Mouse (Mus musculus) brown adipose tissue, adult 24 weeks (tissue): ENCODE measurements around the gene Gaa. TPM values are rescaled to one million over a fixed set of nuclear protein-coding genes. Genes with fewer than 3 reads are reported as not detected.

Experiments used
- H3K27ac ChIP-seq: fragments of 200-500 bp; replicated peaks from 2 replicates; pipeline ENCODE4 v1.5.1; 2012; ENCODE audit warnings: low read depth, mild to moderate bottlenecking, low read length
- H3K4me1 ChIP-seq: fragments of 200-500 bp; 2 replicates; pipeline ENCODE4 v1.6.1; 2012; ENCODE audit warnings: low read length, mixed read lengths; ENCODE audit not compliant: control insufficient read depth, insufficient read depth, insufficient read length
- H3K4me3 ChIP-seq: fragments of 200-500 bp; 2 replicates; pipeline ENCODE4 v1.5.1; 2012; ENCODE audit warnings: low read depth, mild to moderate bottlenecking, low read length, moderate library complexity; ENCODE audit not compliant: insufficient read depth
- polyA plus RNA-seq: library from polyadenylated mRNA; stranded (reverse); fragments of >200 nt; gene quantifications from 2 replicates; pipeline ENCODE4 v1.2.4, GENCODE M21; 2012; ENCODE audit not compliant: missing spikeins, insufficient read depth, insufficient read length

The Gaa gene
- polyA plus RNA-seq: 28.3 and 31.9 TPM in 2 replicates

- peak within 1 kb of the TSS; percentile 72 for H3K27ac ChIP-seq
Observed at GRCm38 (mm10) chr11:119267768-119268556, at the start of gene Gaa. Gene Gaa (plus strand): TSS chr11:119267887.

DNA sequence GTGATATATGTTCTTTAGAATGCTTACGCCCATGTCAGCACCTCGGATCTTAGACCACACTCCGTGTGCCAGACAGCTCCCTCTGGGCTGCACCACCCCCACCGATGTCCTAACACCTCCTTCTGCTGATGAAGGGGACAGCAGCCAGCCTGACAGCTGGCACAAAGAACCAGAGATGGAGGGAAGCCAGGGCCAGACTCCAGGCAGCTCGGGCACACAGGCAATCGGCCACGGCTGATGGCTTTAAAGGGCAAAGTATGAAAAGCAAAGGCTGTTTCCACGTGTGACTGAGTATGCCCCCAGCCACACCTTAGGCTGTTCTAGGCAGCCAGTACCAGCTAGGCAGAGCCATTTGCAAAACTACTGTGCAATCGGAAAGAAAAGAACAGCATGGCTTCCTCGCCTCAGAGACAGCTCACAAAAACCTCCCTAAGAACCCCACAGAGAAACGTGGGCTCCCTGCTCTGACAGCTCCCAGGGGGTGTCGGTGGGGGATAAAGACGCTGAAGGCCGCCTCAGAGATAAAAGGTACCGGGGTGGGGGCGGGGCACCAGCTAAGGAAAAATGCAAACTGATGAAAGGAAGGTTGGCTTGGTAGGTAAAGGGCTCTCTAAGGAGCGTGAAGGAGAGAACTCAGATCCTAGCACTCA is 47.7 kb upstream of the Gaa start:
- H3K27ac ChIP-seq: no peak overlapping the region
- no peak overlapping the region for H3K4me3 ChIP-seq
- H3K4me1 ChIP-seq: peaks cover 7% of the 10 kb centered on the region

More at GRCm38 (mm10) chr11:119267768-119268556, at the start of gene Gaa:
- Histone ChIP-seq H3K4me1 (no peaks in the 10 kb centered on the region; the same call in 1 of the 2 replicates), H3K4me3 (peak within 1 kb of the TSS; percentile 78)

DNA sequence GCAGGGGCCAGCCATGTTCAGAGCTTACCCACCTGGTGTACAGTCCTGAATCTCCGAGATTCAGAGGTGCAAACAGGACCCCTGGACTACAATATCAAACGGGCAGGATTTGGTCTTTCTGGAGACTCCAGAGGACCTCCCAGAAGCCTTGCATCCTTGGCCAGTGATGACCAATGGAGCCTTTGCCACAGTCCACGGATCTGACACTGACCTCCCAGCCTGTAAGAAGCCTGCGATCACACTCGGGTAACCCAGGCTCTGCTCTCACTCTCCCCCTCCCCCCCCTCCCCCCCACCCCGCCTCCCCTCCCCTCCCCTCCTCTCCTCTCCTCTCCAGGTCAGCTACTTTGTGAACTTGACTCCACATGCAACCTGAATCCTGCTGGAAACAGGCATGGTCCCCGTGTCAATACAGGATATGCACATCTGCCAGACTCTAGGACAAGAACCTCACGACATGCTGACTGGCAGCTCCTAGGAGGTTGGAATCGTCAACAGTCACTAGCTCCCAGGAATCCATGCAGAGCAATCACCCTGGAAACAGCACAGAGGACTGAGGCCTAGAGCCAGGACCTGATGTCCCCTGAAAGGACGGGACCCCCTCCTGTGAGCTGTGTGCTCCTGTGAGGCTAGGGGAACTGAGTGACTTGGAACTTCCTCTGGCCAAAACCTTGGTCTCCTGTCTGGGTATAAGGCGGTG is 45.7 kb upstream of the Gaa start:
- Histone ChIP-seq H3K4me1 (no peaks in the 10 kb centered on the region), H3K27ac (no peak overlapping the region), H3K4me3 (no peak overlapping the region)

- Histone ChIP-seq H3K4me1 (no peaks in the 10 kb centered on the region), H3K4me3 (no peak overlapping the region), H3K27ac (no peak overlapping the region)
Observed at GRCm38 (mm10) chr11:119223124-119223890, 44.4 kb upstream of the Gaa start.

- Histone ChIP-seq H3K4me1 (0 out of 2 replicates have a peak, but pooled peaks cover 3% of the 10 kb centered on the region), H3K27ac (no peak overlapping the region), H3K4me3 (no peak overlapping the region)
Observed at GRCm38 (mm10) chr11:119224926-119225325, 42.8 kb upstream of the Gaa start.

- Histone ChIP-seq H3K4me3 (no peak overlapping the region), H3K27ac (no peak overlapping the region), H3K4me1 (0 out of 2 replicates have a peak, but pooled peaks cover 3% of the 10 kb centered on the region)
Observed at GRCm38 (mm10) chr11:119225634-119226033, 42.1 kb upstream of the Gaa start.

- H3K27ac ChIP-seq: no peak overlapping the region
- 0 out of 2 replicates have a peak, but pooled peaks cover 3% of the 10 kb centered on the region for H3K4me1 ChIP-seq
- peak overlapping the region; percentile 71 for H3K4me3 ChIP-seq
Observed at GRCm38 (mm10) chr11:119227591-119227990, 40.1 kb upstream of the Gaa start.

DNA sequence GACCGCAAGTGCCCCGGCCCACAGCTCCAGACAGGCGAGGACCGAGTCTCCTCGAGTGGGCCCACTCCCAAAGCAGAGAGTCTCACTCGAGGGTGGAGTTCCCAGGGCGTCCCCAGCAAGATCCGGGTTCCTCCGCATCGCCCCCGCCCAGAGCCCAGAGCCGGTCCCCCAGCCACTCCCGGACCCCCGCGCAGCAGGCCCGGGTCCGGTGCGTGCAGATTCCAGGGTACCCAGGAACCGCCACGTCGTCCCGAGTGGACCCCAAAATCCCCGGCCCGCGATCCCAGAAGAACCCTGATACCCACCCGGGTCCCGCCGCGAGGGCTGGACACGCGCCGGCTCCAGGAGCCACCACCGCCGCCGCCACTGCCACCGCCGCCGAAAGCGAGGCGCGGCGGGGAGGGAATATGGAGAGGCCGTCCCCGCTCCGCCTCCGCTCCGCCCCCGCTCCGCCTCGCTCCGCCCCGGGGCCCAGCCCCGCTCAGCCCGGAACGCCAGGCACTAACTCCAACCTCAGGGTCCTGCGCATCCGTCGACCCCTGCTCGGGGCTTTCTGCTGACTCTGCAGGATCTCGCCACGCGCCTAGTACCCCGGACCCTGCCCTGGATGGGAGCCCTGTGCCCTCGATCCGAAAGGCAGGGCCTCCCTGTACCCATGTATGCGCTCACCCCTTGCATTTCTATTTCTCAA is 39.5 kb upstream of the Gaa start, which contains the start of the genes Tbc1d16 and Ccdc40:
Gene Tbc1d16, minus strand, starts transcription at position 409 of the 691 bp plus-strand sequence.
Gene Ccdc40, plus strand, starts transcription at position 482 of the 691 bp plus-strand sequence.
- H3K4me1 ChIP-seq: 0 out of 2 replicates have a peak, but pooled peaks cover 3% of the 10 kb centered on the region
- H3K4me3 ChIP-seq: peak within 1 kb of the TSS; percentile 71
- no peak within 1 kb of the TSS for H3K27ac ChIP-seq

- H3K4me1 ChIP-seq: 0 out of 2 replicates have a peak, but pooled peaks cover 3% of the 10 kb centered on the region
- peak overlapping the region; percentile 71 for H3K4me3 ChIP-seq
- no peak overlapping the region for H3K27ac ChIP-seq
Observed at GRCm38 (mm10) chr11:119228846-119229626, 38.7 kb upstream of the Gaa start.

DNA sequence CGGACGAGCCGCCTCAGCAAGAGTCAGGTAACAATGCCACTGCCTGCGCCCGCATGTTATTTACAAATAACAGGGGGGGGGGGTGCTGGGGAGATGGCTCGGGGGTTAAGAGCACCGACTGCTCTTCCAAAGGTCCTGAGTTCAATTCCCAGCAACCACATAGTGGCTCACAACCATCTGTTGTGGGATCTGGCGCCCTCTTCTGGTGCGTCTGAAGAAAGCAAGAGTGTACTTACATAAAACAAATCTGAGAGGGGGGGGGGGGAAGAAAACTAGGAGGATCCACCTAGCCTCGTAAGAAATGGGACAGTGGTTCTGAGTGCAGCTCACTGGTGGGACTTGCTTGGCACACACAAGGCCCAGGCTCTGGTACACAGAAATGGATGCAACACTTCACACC is 32.9 kb upstream of the Gaa start:
- H3K4me1 ChIP-seq: no peaks in the 10 kb centered on the region
- no peak overlapping the region for H3K4me3 ChIP-seq
- no peak overlapping the region for H3K27ac ChIP-seq

- Histone ChIP-seq H3K27ac (no peak overlapping the region), H3K4me3 (no peak overlapping the region), H3K4me1 (no peaks in the 10 kb centered on the region)
Observed at GRCm38 (mm10) chr11:119235596-119235995, 32.1 kb upstream of the Gaa start.

DNA sequence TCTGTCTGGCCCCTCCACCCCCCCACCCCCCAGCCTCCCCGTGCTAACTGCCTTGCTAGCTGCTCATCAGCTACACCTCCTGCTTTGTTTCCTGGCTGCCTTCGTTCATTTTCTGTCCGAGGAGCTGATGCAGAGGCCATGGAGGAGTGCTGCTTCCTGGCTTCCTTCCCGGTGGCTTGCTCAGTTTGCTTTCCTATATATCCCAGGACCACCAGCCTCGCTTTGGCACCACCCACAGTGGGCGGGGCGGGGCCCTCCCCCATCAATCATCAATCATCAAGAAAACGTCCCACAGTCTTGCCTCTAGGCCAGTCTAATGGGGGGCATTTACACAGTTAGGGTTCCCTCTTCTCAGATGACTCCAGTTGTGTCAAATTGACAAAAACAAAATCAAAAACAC is 31.3 kb upstream of the Gaa start:
- H3K4me3 ChIP-seq: no peak overlapping the region
- no peak overlapping the region for H3K27ac ChIP-seq
- no peaks in the 10 kb centered on the region for H3K4me1 ChIP-seq

GRCm38 (mm10) chr11:119237007-119237406 is 30.7 kb upstream of the Gaa start:
- Histone ChIP-seq H3K4me3 (no peak overlapping the region), H3K4me1 (no peaks in the 10 kb centered on the region)

More at GRCm38 (mm10) chr11:119237007-119237406, 30.7 kb upstream of the Gaa start:
- H3K27ac ChIP-seq: no peak overlapping the region
